Mouse (Mus musculus) stomach, embryonic 15.5 days (tissue): ENCODE results near the gene Tmem163. TPM values are rescaled to one million over a fixed set of nuclear protein-coding genes. Genes with fewer than 3 reads are reported as not detected.

Experiments used
- ATAC-seq: fragments of 200-750 bp; cut with Nextera tagmentation; 2 replicates; pipeline ENCODE4 v1.8.0; 2017; ENCODE audit warnings: low read depth, moderate number of reproducible peaks, moderate TSS enrichment; ENCODE audit not compliant: insufficient read depth, low FRiP score
- H3K27ac ChIP-seq: fragments of 300-500 bp; sonication (generic); 2 replicates; pipeline ENCODE4 v1.5.1; 2015; ENCODE audit warnings: mild to moderate bottlenecking, inconsistent platforms
- H3K27me3 ChIP-seq: fragments of 300-500 bp; sonication (generic); replicated peaks from 2 replicates; pipeline ENCODE4 v1.6.1; 2015; ENCODE audit warnings: inconsistent platforms
- H3K36me3 ChIP-seq: fragments of 300-500 bp; sonication (generic); 2 replicates; pipeline ENCODE4 v1.6.1; 2015; ENCODE audit warnings: inconsistent platforms
- H3K4me1 ChIP-seq: fragments of 300-500 bp; sonication (generic); 2 replicates; pipeline ENCODE4 v1.6.1; 2015; ENCODE audit warnings: inconsistent platforms
- H3K4me2 ChIP-seq: fragments of 300-500 bp; sonication (generic); 2 replicates; pipeline ENCODE4 v1.6.1; 2015; ENCODE audit warnings: mild to moderate bottlenecking, inconsistent platforms
- H3K4me3 ChIP-seq: fragments of 300-500 bp; sonication (generic); replicated peaks from 2 replicates; pipeline ENCODE4 v1.5.1; 2015; ENCODE audit warnings: inconsistent platforms
- H3K9ac ChIP-seq: fragments of 300-500 bp; sonication (generic); 2 replicates; pipeline ENCODE4 v1.6.1; 2015; ENCODE audit warnings: inconsistent platforms
- H3K9me3 ChIP-seq: fragments of 300-500 bp; sonication (generic); 2 replicates; pipeline ENCODE4 v1.6.1; 2016; ENCODE audit warnings: inconsistent platforms
- WGBS: fragments of 180-500 bp; shearing (Covaris S2); methylation state at CpG from one replicate; pipeline ENCODE4 v1.1.7; 2015; 5-methylcytosine and 5-hydroxymethylcytosine counted together
- polyA plus RNA-seq: library from polyadenylated mRNA; unstranded; fragments of >200 nt; fragmentation: Nextera tagmentation; extraction: Ambion mirVana; gene quantifications from 2 replicates; pipeline ENCODE4 v1.2.1, GENCODE M21; 2015

Tmem163 gene
- polyA plus RNA-seq, 1 experiment from 2014 or later = 0.63 TPM

DNA sequence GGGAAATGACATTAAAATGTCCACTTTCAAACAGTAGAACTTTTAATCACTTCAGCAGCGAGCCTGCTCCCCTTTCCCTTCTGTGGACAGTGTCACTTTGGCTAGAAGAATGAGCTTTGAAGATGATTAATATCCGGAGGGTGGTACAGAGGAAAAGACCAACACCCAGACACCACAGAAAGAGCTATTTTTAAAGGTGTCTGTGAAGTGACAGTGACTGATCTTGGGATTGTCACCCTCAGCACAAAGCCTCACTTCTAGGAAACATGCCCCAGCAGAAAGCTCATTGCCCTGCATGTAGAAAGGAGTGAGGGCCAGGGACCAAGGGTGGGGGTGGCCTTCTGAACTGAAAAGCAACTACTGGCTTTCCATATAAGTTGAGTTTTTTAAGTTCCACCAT, 41.4 kb downstream of the Tmem163 start:
- Histone ChIP-seq H3K27me3 (no peaks in the 10 kb centered on the region), H3K9me3 (no peaks in the 10 kb centered on the region), H3K27ac (no peak overlapping the region), H3K4me2 (no peak overlapping the region), H3K36me3 (no peaks in the 10 kb centered on the region), H3K9ac (no peak overlapping the region), H3K4me1 (no peaks in the 10 kb centered on the region), H3K4me3 (no peak overlapping the region)
- WGBS = 29% methylated on average over 2 of the region's 2 CpGs
- ATAC-seq = no peak

DNA sequence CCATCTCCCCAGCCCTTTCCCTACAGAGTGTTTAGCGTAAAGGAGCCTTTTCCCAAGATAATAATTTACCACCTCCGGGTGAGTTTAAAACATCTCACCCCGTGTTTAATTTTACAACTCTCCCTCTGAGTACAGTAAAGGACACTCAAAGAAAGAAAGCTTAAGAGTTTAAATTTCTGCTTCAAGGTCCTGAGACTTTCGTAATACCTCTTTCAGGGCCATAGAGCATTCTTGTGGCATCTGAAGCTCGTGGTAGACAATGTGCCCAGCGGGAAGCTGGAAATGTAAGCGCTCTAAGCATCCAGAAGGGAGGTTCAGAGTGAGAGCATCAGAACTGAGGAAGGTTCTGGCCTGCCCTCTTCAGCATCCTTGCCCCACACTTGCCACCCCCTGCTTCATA, 52.2 kb downstream of the Tmem163 start:
- H3K4me1 ChIP-seq = no peaks in the 10 kb centered on the region
- H3K36me3 ChIP-seq = no peaks in the 10 kb centered on the region
- no peaks in the 10 kb centered on the region for H3K9me3 ChIP-seq
- ATAC-seq = no peak
- 63% methylated on average over 7 of the region's 7 CpGs for WGBS
- H3K9ac ChIP-seq = no peak overlapping the region
- H3K27ac ChIP-seq = no peak overlapping the region
- H3K4me3 ChIP-seq = no peak overlapping the region
- no peak overlapping the region for H3K4me2 ChIP-seq
- H3K27me3 ChIP-seq = no peaks in the 10 kb centered on the region

DNA sequence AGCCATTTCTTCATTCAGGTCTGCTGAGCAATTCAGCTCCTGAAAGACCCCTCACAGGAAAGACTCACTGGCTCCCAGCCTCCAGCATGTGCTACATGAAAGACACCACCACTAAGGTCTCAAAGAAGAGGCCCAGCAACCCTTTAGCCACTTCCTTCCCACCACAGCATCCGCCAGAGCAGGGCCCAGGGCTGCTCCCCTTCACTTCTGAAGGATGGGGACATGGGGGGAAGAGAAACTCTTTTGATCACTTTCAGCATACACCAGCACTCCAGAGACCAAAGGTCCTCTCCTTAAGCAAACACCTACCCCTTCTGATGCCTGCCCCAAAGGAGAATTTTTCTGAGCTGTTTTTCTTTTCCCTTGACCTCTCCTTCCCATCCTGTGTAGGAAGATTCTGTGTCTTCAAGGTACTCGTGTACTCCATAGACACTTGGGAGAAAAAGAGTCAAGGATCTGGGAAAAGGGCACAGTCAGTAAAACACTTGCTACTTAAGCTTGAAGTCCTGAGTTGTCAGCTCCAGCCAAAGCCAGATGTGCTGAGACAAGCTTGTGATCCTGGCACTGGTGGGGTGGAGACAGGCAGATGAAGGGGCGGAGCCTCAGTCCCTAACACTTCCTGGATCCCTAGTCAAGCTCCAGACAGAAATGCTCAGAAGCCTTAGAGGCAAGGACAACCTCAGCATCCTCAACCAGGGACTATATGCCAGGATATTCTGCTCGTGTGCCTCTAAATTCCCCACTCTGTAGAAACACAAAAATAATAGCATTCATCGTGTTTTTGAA, 53.6 kb downstream of the Tmem163 start:
- no peaks in the 10 kb centered on the region for H3K36me3 ChIP-seq
- H3K9me3 ChIP-seq = no peaks in the 10 kb centered on the region
- no peak overlapping the region for H3K9ac ChIP-seq
- no peaks in the 10 kb centered on the region for H3K4me1 ChIP-seq
- H3K27me3 ChIP-seq = no peaks in the 10 kb centered on the region
- H3K4me3 ChIP-seq = no peak overlapping the region
- H3K4me2 ChIP-seq = no peak overlapping the region
- H3K27ac ChIP-seq = no peak overlapping the region
- peak; percentile 35; the same call in 1 of the 2 replicates for ATAC-seq
- WGBS = 39% methylated on average over 5 of the region's 5 CpGs

DNA sequence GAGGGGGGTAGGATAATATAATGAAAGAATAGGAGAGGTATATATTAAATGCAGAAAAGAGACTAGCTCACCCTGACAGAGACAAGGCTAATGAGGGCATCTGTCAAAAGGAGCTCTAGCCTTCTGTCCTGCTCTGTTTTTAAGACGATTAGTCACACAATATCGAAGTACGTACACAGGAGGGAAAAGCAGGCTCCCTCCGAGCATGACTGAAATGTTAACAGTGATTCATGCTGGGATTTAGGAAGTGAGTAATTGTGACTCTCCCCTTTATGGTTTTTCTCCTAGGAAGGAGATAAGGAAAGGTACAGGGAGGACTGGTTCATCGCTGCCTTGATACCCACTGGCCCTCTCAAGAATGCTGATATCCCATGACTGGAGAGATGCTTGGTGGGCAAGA, 57.0 kb downstream of the Tmem163 start:
- ATAC-seq = no peak
- WGBS = 65% methylated on average over 5 of the region's 5 CpGs
- no peaks in the 10 kb centered on the region for H3K27me3 ChIP-seq
- H3K4me3 ChIP-seq = no peak overlapping the region
- no peak overlapping the region for H3K4me2 ChIP-seq
- no peak overlapping the region for H3K27ac ChIP-seq
- no peaks in the 10 kb centered on the region for H3K9me3 ChIP-seq
- H3K4me1 ChIP-seq = no peaks in the 10 kb centered on the region
- no peak overlapping the region for H3K9ac ChIP-seq
- no peaks in the 10 kb centered on the region for H3K36me3 ChIP-seq

DNA sequence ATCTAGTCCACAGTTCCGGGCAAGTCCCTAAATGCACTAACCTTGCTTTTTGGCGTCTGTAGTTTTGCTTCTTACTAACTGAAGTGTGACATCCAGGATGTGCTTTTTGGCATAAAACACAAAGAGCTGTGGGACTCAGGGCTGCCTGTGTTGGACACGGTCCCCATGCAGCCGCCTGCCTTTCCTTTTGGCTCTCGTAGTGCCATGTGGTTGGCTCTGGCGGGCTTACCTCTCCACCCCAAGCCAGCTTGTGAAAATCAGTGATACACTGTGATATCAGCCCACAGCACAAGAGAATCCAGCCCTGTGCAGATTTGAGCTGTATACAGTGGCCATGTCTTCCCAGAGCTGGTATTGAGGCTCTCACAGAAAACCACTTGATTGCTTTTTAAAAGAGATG, 60.3 kb downstream of the Tmem163 start:
- Histone ChIP-seq H3K4me1 (no peaks in the 10 kb centered on the region), H3K9ac (no peak overlapping the region), H3K4me3 (no peak overlapping the region), H3K36me3 (no peaks in the 10 kb centered on the region), H3K4me2 (no peak overlapping the region), H3K9me3 (no peaks in the 10 kb centered on the region), H3K27ac (no peak overlapping the region), H3K27me3 (no peaks in the 10 kb centered on the region)
- ATAC-seq = no peak
- WGBS = 86% methylated on average over 6 of the region's 6 CpGs

DNA sequence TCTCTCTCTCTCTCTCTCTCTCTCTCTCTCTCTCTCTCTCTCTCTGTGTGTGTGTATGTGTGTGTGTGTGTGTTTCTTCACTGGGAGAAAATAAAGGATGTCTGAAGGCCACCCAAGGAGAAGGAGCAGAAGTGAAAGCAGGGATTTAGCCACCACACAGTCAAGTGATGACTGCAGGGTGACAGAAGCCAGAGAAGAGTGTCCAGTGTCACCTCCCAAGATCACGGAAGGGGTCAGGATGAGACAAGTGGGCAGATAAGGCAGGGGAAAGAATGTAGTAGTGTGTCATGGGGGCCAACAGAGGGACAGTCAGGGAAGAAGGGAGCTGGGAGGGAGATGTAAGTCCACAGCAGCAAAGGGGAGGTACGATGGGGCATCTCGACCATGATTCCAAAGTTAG, 69.0 kb downstream of the Tmem163 start:
- no peaks in the 10 kb centered on the region for H3K9me3 ChIP-seq
- no peak overlapping the region for H3K27ac ChIP-seq
- no peaks in the 10 kb centered on the region for H3K27me3 ChIP-seq
- no peak for ATAC-seq
- no peaks in the 10 kb centered on the region for H3K4me1 ChIP-seq
- 68% methylated on average over 3 of the region's 3 CpGs for WGBS
- no peaks in the 10 kb centered on the region for H3K36me3 ChIP-seq
- no peak overlapping the region for H3K9ac ChIP-seq
- no peak overlapping the region for H3K4me2 ChIP-seq
- no peak overlapping the region for H3K4me3 ChIP-seq

DNA sequence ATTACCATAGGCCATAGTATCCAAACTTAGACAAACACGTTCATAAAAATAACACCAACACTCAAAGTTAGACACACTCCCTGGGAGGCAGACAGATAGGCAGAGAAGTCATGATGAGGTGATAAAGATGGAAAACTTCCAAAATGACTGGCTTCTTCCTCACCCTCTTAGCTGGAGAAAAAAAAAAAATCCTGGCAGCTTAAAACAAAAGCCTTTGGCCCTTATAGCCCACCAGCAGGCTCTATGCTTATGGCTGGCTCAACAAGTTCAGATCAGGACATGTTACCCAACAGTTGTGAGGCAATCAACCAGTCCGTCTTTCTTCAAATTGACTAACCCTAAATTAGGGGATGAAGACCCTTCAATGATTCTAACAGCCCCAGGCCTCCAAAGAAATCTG, 69.5 kb downstream of the Tmem163 start:
- 73% methylated on average over 2 of the region's 2 CpGs for WGBS

DNA sequence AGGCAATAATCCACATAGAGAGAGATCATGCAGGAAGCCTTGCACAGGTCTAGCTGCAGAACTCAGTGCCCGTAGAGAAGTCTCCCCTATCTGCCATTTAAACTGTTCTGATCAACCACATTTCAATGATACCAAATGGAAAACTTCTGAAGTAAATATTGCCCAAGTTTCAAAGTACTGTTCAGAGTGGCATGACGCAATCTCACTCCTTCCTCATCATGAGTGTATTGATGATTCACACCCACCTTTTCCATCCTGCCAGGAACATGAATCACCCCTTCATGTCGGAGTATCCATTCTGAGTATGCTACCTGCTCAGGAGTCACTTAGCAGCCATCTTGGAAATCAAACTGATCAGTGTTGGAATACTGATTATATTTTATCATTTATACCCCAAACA, 71.0 kb downstream of the Tmem163 start:
- ATAC-seq = no peak

More for the DNA sequence above, 69.5 kb downstream of the Tmem163 start:
- H3K4me2 ChIP-seq = no peak overlapping the region
- H3K9ac ChIP-seq = no peak overlapping the region
- H3K4me3 ChIP-seq = no peak overlapping the region
- ATAC-seq = no peak
- H3K36me3 ChIP-seq = no peaks in the 10 kb centered on the region
- H3K27me3 ChIP-seq = no peaks in the 10 kb centered on the region
- H3K27ac ChIP-seq = no peak overlapping the region
- H3K9me3 ChIP-seq = no peaks in the 10 kb centered on the region
- H3K4me1 ChIP-seq = no peaks in the 10 kb centered on the region

DNA sequence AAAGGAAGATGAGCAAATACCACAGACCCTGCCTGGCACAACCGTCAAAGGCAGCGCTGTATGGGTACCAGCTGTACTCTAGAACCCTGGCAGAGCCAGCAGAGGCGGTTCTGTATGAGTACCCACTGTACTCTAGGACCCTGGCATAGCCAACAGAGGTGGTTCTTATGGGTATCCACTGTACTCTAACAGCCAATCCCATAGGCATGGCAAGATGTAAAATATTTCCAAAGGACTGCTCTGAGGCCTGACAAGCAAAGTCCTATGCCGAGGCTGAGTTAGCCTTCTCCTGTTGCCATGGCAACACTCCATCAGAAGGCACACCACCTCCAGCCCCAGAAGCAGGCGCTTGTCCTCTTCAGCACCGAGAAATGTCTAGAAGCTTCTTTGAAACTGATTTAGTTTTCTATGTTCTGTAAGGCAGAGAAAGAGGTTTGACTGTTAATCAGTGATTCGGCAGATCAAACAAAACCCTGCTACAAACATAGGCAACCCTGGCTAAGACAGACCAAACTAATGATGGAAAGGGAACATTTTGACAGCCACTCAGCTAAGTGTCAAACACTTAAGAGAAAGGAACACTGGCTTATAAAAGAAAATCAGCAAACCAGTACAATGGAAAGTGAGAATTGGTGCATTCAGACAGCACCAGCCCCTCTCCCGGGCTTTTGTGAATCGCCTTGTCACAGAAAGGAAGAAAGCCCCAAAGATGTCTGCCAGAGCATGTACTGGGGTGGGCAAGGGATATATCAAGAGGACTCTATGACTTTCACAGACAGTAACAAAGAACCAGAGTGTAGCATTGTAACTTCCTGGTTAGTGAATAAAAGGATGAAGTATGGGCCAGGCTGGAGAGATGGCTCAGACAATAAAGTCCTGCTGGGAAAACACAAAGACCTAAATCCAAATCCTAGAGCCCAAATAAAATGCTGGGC, 75.4 kb downstream of the Tmem163 start:
- Histone ChIP-seq H3K4me1 (no peaks in the 10 kb centered on the region), H3K36me3 (no peaks in the 10 kb centered on the region), H3K27ac (no peak overlapping the region), H3K4me3 (no peak overlapping the region), H3K4me2 (no peak overlapping the region), H3K9me3 (no peaks in the 10 kb centered on the region), H3K9ac (no peak overlapping the region), H3K27me3 (no peaks in the 10 kb centered on the region)
- ATAC-seq = no peak
- WGBS = 73% methylated on average over 9 of the region's 9 CpGs

More for the DNA sequence above, 71.0 kb downstream of the Tmem163 start:
- Histone ChIP-seq H3K36me3 (no peaks in the 10 kb centered on the region), H3K4me1 (no peaks in the 10 kb centered on the region), H3K4me3 (no peak overlapping the region), H3K4me2 (no peak overlapping the region), H3K9ac (no peak overlapping the region), H3K27me3 (no peaks in the 10 kb centered on the region), H3K27ac (no peak overlapping the region), H3K9me3 (no peaks in the 10 kb centered on the region)
- 80% methylated on average over 3 of the region's 3 CpGs for WGBS

DNA sequence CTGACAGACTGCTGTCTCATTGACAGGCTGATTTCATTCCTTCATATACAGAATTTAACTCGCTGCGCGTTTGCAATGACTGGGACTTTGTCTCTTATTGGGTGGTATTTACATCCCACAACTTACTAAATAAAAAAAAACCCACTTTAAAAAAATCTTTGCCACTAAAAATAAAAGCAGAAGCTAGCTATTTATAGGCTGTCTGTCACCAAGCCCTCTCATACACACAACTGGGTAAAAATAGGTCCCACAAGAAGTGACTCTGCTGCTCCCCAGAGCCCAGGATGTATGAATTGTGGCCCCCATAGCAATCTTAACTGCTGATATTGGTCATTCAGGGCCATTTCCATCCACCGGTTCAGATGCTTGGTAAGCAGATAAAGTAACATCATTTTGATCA, 83.2 kb downstream of the Tmem163 start:
- no peak overlapping the region for H3K4me3 ChIP-seq
- H3K4me1 ChIP-seq = no peaks in the 10 kb centered on the region
- no peak overlapping the region for H3K4me2 ChIP-seq
- no peak overlapping the region for H3K9ac ChIP-seq
- H3K9me3 ChIP-seq = no peaks in the 10 kb centered on the region
- WGBS = 91% methylated on average over 4 of the region's 4 CpGs
- ATAC-seq = no peak
- H3K27me3 ChIP-seq = no peaks in the 10 kb centered on the region
- H3K27ac ChIP-seq = no peak overlapping the region
- no peaks in the 10 kb centered on the region for H3K36me3 ChIP-seq

DNA sequence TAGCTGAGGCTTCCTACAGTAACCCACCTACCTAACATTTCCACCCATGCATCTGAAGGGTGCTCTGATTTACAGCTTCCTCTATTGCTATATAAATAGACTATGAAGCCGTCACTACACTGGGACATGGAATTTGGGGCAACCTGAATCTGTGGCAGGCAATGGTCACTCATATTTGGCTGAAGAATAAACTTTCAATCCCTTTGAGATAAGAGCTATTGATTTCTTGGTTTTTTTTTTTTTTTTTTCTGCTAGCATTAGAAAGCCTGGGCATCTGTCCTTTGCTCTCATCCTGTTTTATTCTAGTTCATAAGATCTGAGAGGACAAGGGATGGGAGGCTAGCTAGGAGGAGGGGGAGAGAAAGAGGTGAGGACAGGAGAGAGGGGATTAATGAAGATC, 83.6 kb downstream of the Tmem163 start:
- H3K4me3 ChIP-seq = no peak overlapping the region
- no peaks in the 10 kb centered on the region for H3K36me3 ChIP-seq
- no peak for ATAC-seq
- no peaks in the 10 kb centered on the region for H3K9me3 ChIP-seq
- no peaks in the 10 kb centered on the region for H3K27me3 ChIP-seq
- no peak overlapping the region for H3K9ac ChIP-seq
- H3K27ac ChIP-seq = no peak overlapping the region
- 27% methylated on average over 1 of the region's 1 CpGs for WGBS
- H3K4me2 ChIP-seq = no peak overlapping the region
- H3K4me1 ChIP-seq = no peaks in the 10 kb centered on the region

DNA sequence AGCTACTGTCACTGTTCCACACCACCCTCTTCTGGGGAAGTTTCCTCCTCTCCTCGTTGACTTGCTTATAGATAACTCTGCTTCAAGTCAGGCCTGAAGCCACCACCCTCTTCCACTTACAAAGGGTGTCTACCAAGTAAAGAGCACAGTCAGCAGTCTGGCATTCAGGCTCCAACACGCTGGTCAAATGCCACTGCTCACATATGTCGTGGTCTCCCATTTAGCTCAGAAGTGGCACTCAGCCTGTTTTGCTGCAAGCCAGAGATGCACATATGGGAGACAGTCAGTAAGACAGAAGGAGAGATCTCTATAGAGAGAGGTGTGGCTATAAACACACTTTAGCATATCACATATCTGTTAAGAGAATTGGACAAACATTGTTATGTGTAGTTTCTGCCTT, 89.8 kb downstream of the Tmem163 start:
- H3K27ac ChIP-seq = no peak overlapping the region
- H3K36me3 ChIP-seq = no peaks in the 10 kb centered on the region
- no peaks in the 10 kb centered on the region for H3K9me3 ChIP-seq
- no peak overlapping the region for H3K4me3 ChIP-seq
- no peak overlapping the region for H3K4me2 ChIP-seq
- 72% methylated on average over 3 of the region's 3 CpGs for WGBS
- ATAC-seq = no peak
- no peaks in the 10 kb centered on the region for H3K4me1 ChIP-seq
- H3K9ac ChIP-seq = no peak overlapping the region
- no peaks in the 10 kb centered on the region for H3K27me3 ChIP-seq
